In the genomic region with DNA sequence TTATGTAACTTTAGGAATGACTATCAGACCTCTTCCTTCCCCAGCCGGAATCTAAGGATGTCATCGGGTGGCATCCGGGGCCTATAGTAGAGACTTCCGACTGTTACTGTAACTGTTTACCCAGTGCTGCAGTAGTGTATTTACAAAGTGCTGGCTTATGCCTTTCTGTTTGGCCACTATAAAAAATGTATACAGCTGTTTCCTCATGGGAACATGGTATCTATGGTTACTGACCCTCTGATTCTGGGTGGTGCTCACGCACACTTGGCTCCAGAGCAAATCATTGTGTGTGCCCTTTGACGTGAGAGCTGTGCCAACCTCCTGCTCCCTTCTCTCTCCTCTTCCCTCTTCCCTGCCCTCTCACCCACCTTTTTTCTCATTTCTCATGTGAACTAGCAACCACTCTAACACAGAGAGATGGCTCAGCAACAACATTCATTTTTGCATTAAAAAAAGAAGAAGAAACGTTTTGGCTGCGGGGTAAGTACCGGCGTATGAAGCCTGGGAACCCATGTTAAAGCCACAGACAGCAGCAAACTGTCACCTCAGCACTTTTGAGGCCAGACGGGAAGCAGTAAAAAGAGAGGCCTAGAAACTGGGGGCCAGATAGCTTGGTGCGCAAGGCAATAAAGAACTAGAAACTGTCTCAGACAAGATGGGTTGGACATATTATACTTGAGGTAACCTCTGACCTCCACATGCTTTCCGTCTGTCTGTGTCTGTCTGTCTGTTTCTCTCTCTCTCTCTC, we compare ENCODE assay signal across 9 mouse cellular contexts.
DNase-seq lines count a peak whose midpoint lies in the region; ATAC-seq and TF ChIP-seq lines count a peak whose summit lies in the region.
"Had no signal": no experiment of that assay in that cellular context is flagged by ENCODE, and none has a peak within 500 bp of the region (broad histone marks: within the 10 kb centered on the region; RNA-seq: fewer than 3 reads in every experiment).

No protein-coding gene starts in this region.

- peaks cover 3% of the 10 kb centered on the region for H3K4me1 ChIP-seq in hindbrain, embryonic 16.5 days (ENCODE audit: control insufficient read depth, insufficient read depth, low read depth, low read length)
- H3K4me1 ChIP-seq in hindbrain, embryonic 13.5 days (replicated peaks) = peaks cover 14% of the 10 kb centered on the region; the same call in 1 of the 2 replicates
- no peaks in the 10 kb centered on the region for H3K4me1 ChIP-seq in lung, postnatal 0 days (ENCODE audit: insufficient read depth, low read depth, low read length)

- no peaks in the 10 kb centered on the region for H3K36me3 ChIP-seq in hindbrain, embryonic 16.5 days (ENCODE audit: control insufficient read depth, insufficient read depth, low read length)
- peaks cover 11% of the 10 kb centered on the region; the same call in 1 of the 2 replicates for H3K36me3 ChIP-seq in hindbrain, embryonic 13.5 days
- no peaks in the 10 kb centered on the region for H3K36me3 ChIP-seq in lung, postnatal 0 days (ENCODE audit: insufficient read depth, low read length)
- H3K36me3 ChIP-seq: G1E had no signal

- H3K4me2 ChIP-seq in hindbrain, embryonic 16.5 days (ENCODE audit: low read length) = no peak overlapping the region
- H3K4me2 ChIP-seq in hindbrain, embryonic 13.5 days = no peak overlapping the region
- H3K4me2 ChIP-seq in lung, postnatal 0 days (replicated peaks; ENCODE audit: low read depth, low read length) = no peak overlapping the region

- no peak for TF ChIP-seq CTCF in lung, postnatal 0 days (IDR thresholded peaks at IDR 0.05)

- DNase-seq in spleen, postnatal 36 days (ENCODE audit: low spot score in 2 of 2) = peak; percentile 14 to 16
- DNase-seq in spleen, postnatal 4 days (ENCODE audit: low spot score in 2 of 2) = no peak
- peak; percentile 61 for DNase-seq in lung, postnatal 0 days (ENCODE audit: low spot score)
- no peak for DNase-seq in urinary bladder, adult 18-20 months (ENCODE audit: low spot score in 2 of 2)
- DNase-seq in left cerebral cortex, adult 18-20 months (ENCODE audit: low spot score in 2 of 2) = no peak
- no peak for DNase-seq in cerebellum, postnatal 4 days (ENCODE audit: low spot score in 2 of 2)

- H3K4me3 ChIP-seq in hindbrain, embryonic 16.5 days (ENCODE audit: low read length) = no peak overlapping the region
- H3K4me3 ChIP-seq in hindbrain, embryonic 13.5 days = no peak overlapping the region
- H3K4me3 ChIP-seq in lung, postnatal 0 days (ENCODE audit: low read depth, low read length) = no peak overlapping the region

- H3K27ac ChIP-seq in hindbrain, embryonic 16.5 days (ENCODE audit: low read depth, low read length) = no peak overlapping the region
- H3K27ac ChIP-seq in hindbrain, embryonic 13.5 days = no peak overlapping the region; the same call in 1 of the 2 replicates
- peak overlapping the region; percentile 6; the same call in 1 of the 2 replicates for H3K27ac ChIP-seq in lung, postnatal 0 days (ENCODE audit: low read length)

- WGBS in hindbrain, embryonic 16.5 days = 67% methylated on average over 13 of the region's 13 CpGs
- 77% methylated on average over 13 of the region's 13 CpGs for WGBS in hindbrain, embryonic 13.5 days
- WGBS in lung, postnatal 0 days = 47% methylated on average over 13 of the region's 13 CpGs

- H3K27me3 ChIP-seq in hindbrain, embryonic 16.5 days (replicated peaks; ENCODE audit: control insufficient read depth, insufficient read depth, low read length) = no peaks in the 10 kb centered on the region
- no peaks in the 10 kb centered on the region for H3K27me3 ChIP-seq in hindbrain, embryonic 13.5 days
- no peaks in the 10 kb centered on the region for H3K27me3 ChIP-seq in lung, postnatal 0 days (replicated peaks; ENCODE audit: insufficient read depth, low read length)

- ATAC-seq in hindbrain, embryonic 16.5 days = 0 out of 2 replicates have a peak, but pooled peaks have one; percentile 19
- ATAC-seq in hindbrain, embryonic 13.5 days (ENCODE audit: low FRiP score) = no peak
- peak; percentile 87 for ATAC-seq in lung, postnatal 0 days

- no peaks in the 10 kb centered on the region for H3K9me3 ChIP-seq in hindbrain, embryonic 16.5 days (ENCODE audit: control insufficient read depth, low read length)
- H3K9me3 ChIP-seq in hindbrain, embryonic 13.5 days = no peaks in the 10 kb centered on the region
- no peaks in the 10 kb centered on the region for H3K9me3 ChIP-seq in lung, postnatal 0 days (ENCODE audit: low read length)

- peak; percentile 58; the same call in 1 of the 2 replicates for TF ChIP-seq EP300 in lung, postnatal 0 days (IDR thresholded peaks at IDR 0.05)

- H3K9ac ChIP-seq in hindbrain, embryonic 16.5 days (ENCODE audit: low read depth, low read length) = no peak overlapping the region
- no peak overlapping the region for H3K9ac ChIP-seq in hindbrain, embryonic 13.5 days
- no peak overlapping the region for H3K9ac ChIP-seq in lung, postnatal 0 days (replicated peaks; ENCODE audit: low read depth)

Comparison
In these comparisons a context has a peak if more than half of its experiments do, and no peak if none do; other contexts are left out.
1. DNase-seq: peak in spleen, postnatal 36 days (2 of 2) and lung, postnatal 0 days (single experiment); none in spleen, postnatal 4 days (0 of 2), urinary bladder, adult 18-20 months (0 of 2), left cerebral cortex, adult 18-20 months (0 of 2) and cerebellum, postnatal 4 days (0 of 2).